Mouse (Mus musculus) 416B (cell line): ENCODE data around the gene Spire2.
"Not testable (repeated sequence)": the region's sequence is repeated elsewhere in the genome, so short reads cannot be mapped to it uniquely, and the experiment has no call there.

Experiments used
- DNase-seq: peaks from one replicate; pipeline ENCODE4 v3.0.0; 2011; ENCODE audit warnings: low read depth

The Spire2 gene

GRCm38 (mm10) chr8:123384883-123385540 lies 52.5 kb downstream of the Spire2 start:
- peak; percentile 59 for DNase-seq

- no peak for DNase-seq
These were observed 54.5 kb downstream of the Spire2 start for GRCm38 (mm10) chr8:123387041-123387440.

GRCm38 (mm10) chr8:123387801-123388200 lies 55.3 kb downstream of the Spire2 start:
- DNase-seq: no peak

DNA sequence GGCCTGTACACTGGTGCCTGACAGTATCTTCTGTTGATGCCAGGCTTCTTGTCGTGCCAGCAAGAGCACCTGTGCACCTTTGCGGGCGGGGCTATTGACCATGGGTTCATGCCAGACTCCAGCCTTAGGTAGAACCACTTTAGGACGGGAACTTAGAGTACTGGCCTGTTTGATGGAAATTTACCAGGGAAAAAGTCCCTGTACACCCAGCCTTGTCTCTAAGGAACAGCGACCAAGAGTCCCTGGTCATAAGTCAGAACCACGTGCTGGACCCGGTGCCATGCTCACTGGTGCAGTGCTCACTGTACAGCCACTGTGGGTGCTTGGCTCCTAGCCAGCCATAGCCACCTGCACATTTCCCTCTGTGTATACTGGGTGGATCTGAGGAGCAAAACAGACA lies 56.5 kb downstream of the Spire2 start:
- DNase-seq: no peak

DNA sequence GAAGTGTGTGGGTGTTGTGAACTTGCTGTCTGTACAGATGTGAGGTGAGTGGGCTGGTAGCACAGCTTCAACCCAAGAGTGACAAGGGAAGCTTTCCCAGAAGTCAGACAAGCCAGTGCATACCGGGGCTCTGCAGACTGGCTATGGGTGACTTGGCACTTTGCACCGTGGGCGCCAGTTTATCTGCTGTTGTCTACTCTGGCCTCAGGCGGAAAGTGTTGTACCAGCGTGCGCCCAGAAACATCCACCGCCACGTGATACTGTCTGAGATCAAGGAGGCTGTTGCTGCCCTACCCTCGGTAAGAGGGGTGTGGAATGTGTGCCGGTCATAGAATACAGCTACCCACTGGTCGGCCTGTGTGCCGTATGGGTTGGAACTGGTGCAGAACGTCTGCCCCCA lies 65.8 kb downstream of the Spire2 start:
- DNase-seq: no peak

GRCm38 (mm10) chr8:123401936-123402335 lies 69.4 kb downstream of the Spire2 start:
- DNase-seq: no peak

- no peak for DNase-seq
These were observed 70.3 kb downstream of the Spire2 start for GRCm38 (mm10) chr8:123402730-123403326.

DNA sequence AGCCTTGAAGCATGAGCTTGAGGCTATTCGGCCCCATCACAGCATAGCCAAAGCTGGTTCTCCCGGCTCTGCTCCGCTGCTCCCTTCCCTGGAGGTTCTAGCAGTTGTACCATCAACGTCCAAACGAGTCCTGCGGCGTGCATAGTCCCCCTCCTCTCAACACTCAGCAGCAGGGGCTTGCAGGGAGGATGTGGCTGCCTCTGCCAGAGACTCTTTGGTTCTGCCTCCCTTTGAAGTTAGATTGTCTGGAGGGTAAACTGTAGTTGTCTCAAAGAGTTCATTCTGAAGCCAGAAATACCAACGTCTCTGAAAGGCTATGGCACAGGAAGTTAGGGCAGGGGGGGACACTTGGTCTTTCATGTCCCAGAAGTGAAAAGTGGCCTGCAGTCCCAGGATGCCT lies 72.0 kb downstream of the Spire2 start:
- no peak for DNase-seq

DNA sequence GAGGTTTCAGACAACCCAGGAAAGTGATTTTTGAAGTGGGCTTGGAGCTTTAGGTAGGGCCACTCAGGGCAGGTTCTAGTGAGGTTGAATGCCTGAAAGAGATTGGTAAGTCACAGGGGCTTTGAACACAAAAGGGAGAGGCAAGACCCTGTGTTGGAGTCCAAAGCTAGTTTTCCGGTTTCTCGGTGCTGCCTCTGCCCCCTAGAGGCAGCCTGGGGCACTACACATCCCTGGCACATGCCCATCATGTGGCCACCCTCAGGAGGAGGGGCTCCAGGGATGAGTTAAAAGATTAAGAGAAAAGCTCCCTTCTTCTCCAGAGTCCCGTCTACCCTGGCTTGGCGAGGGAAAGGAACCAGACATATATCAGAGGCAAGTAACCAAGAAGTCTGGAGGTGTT lies 74.3 kb downstream of the Spire2 start, which contains the start of gene Mc1r:
Gene Mc1r, plus strand, starts transcription at position 322 of the 400 bp plus-strand sequence.
- peak; percentile 69 for DNase-seq

DNA sequence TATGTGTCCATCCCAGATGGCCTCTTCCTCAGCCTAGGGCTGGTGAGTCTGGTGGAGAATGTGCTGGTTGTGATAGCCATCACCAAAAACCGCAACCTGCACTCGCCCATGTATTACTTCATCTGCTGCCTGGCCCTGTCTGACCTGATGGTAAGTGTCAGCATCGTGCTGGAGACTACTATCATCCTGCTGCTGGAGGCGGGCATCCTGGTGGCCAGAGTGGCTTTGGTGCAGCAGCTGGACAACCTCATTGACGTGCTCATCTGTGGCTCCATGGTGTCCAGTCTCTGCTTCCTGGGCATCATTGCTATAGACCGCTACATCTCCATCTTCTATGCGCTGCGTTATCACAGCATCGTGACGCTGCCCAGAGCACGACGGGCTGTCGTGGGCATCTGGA lies 75.1 kb downstream of the Spire2 start:
- peak; percentile 62 for DNase-seq

- DNase-seq: peak; percentile 100
These were observed 76.4 kb downstream of the Spire2 start for GRCm38 (mm10) chr8:123408586-123409544.

- DNase-seq: peak; percentile 91
These were observed 77.6 kb downstream of the Spire2 start for GRCm38 (mm10) chr8:123410049-123410587.

GRCm38 (mm10) chr8:123410788-123411187 lies 78.3 kb downstream of the Spire2 start:
- DNase-seq: no peak

DNA sequence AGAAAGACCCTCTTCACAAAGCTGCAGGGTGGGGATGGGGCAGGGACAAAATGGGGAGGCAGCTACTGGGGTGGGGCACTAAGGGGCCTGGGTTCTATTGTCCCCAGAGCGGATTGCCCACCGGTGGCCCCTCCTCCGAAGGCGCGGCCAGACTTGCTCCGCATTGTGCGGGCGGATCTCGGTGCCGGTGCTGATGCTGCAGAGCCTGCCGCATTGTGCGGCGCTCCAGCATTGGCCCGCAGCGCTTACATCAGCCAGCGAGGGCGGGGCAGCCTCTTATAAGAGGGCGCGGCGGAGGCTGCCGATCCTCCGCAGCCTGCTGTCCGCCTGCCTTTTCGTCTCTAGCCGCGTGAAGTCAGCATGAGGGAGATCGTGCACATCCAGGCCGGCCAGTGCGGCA lies 78.7 kb downstream of the Spire2 start, which contains the start of gene Tubb3:
Gene Tubb3, plus strand, starts transcription at position 179 of the 400 bp plus-strand sequence.
- no peak for DNase-seq

- no peak for DNase-seq
These were observed 79.3 kb downstream of the Spire2 start for GRCm38 (mm10) chr8:123411781-123412327.

GRCm38 (mm10) chr8:123412560-123413170 lies 80.2 kb downstream of the Spire2 start:
- DNase-seq: no peak

- no peak for DNase-seq
These were observed 81.7 kb downstream of the Spire2 start for GRCm38 (mm10) chr8:123414255-123414654.

DNA sequence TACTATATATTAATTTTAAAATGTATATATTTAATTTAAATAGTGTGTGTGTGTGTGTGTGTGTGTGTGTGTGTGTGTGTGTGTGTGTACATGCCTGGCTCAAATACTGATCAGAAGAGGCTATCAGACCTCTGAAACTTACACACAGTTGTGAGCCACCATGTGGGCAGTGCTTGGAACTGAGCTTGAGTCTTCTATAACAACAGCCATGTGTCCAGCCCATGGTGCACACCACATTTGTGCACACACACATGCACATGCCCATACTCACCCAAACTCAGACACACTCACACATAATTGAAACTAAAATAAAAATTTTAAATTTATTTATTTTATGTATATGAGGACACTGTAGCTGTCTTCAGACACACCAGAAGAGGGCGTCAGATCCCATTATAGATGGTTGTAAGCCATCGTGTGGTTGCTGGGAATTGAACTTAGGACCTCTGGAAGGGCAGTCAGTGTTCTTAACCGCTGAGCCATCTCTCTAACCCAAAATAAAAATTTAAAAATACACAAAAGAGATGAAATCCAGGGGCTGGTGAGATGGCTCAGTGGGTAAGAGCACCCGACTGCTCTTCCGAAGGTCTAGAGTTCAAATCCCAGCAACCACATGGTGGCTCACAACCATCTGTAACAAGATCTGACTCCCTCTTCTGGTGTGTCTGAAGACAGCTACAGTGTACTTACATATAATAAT lies 82.6 kb downstream of the Spire2 start:
- DNase-seq: not testable (repeated sequence)

GRCm38 (mm10) chr8:123415967-123416943 lies 83.7 kb downstream of the Spire2 start:
- peak; percentile 89 for DNase-seq
